Mouse (Mus musculus) gastrocnemius, postnatal 36 days (tissue): ENCODE results near the gene Bves. TPM values are rescaled to one million over a fixed set of nuclear protein-coding genes. Genes with fewer than 3 reads are reported as not detected.
"Not testable (repeated sequence)": the region's sequence is repeated elsewhere in the genome, so short reads cannot be mapped to it uniquely, and the experiment has no call there.

Experiments
- DNase-seq, 2 experiments: peaks; one replicate each; pipeline ENCODE4 v3.0.0; 2022
- intact Hi-C: fragments of 180-260 bp; cut with DNase I; formaldehyde crosslinking; loops from one replicate; pipeline ENCODE4 v1.15.1; 2025
- long read RNA-seq, 2 experiments: library from polyadenylated mRNA; stranded (forward); transcript quantifications; one replicate each; pipeline ENCODE4 v2.0.0; 2021
- total RNA-seq, 2 experiments: library from RNA; stranded (reverse); gene quantifications; 2 replicates each; pipeline ENCODE4 v1.2.3; 2021

Gene Bves
- 10 to 100 TPM; 36.2 to 37.9 TPM for total RNA-seq
- long read RNA-seq, experiment 1, full-length matches to known transcripts: 40 of 136 reads
- long read RNA-seq, experiment 1, partial matches to known transcripts: 75 of 136 reads
- long read RNA-seq, experiment 1, other reads (novel, unspliced or antisense): 21 of 136 reads
- long read RNA-seq, experiment 2, full-length matches to known transcripts: 39 of 144 reads
- long read RNA-seq, experiment 2, partial matches to known transcripts: 81 of 144 reads
- long read RNA-seq, experiment 2, other reads (novel, unspliced or antisense): 24 of 144 reads

DNA sequence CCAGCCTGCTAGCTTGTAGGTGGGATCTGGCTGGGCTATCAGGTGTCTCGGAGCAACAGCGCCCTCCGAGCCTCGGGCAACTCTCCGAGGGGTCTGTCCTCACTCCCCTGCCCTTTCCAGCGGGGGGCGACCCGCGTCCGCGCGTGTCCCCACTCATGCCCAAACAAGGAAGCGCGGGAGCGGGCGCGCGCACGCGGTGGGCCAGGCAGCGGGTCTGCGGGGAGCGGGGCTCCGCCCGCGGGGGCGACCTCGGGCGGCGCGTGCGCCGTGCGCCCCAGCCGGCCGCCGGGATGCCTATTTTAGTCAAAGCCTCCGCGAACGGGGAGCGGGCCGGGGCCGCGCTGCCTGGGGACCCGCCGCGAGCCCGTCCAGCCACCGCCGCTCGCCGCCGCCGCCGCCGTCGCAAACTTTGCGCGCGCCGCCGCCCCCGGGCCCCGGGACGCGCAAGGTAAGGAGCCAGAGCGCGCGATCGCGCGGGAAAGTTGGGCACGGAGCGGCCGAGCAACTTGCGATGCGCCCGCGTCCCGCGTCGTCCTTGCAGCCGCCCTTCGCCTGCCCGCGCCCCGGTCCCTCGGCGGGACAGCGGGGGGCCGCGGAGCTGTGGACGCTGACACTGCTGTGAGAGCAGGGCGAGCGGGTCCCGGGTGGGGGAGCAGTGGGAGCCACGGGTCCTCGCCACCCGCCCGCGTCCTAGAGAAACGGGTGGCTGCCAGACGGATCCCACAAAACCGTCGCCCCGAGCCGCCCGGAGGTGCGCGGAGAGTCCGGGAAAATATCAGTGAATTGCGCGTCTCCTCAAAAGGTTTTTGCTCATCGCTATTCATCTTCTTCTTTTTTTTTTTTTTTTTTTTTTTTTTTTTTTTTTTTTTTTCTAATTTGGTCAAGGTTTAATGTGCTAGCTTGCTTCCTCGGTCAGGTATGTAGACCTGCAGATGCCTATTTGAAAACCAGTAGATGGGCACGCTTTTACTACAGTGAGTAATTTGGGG is at the start of gene Bves:
Bves (plus strand) TSS at position 339 of the 989 bp plus-strand sequence.
- intact Hi-C loops: loop anchor here (5.0 to 10.0 kb wide), 2 partner anchors 48 to 111 kb away; no protein-coding TSS in a partner anchor
- peak; percentile 36 to 50 for DNase-seq

DNA sequence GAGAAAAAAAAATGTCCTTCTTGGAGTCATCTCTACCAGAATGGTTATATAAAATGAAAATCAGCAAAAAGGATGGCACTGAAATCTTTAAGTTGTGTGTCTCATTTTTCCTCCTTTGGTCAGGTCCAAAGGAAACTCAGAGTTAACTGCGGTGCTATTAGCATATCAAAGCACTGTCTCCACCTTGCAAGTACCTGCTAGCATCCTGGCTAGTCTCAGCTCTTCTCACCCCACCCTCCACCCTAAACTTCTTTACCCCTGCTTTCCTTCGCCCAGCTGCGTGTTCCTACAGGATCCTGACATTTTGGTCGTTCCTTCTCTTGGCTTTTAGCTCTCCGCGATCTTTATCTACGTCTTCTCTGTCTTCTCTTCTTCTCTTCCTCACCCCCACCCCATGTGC is 47.2 kb upstream of the Bves start:
- no peak for DNase-seq
- intact Hi-C loops: loop anchor here (5.0 kb wide), 1 partner anchor 49 kb away; the partner anchor contains the start of gene Bves

DNA sequence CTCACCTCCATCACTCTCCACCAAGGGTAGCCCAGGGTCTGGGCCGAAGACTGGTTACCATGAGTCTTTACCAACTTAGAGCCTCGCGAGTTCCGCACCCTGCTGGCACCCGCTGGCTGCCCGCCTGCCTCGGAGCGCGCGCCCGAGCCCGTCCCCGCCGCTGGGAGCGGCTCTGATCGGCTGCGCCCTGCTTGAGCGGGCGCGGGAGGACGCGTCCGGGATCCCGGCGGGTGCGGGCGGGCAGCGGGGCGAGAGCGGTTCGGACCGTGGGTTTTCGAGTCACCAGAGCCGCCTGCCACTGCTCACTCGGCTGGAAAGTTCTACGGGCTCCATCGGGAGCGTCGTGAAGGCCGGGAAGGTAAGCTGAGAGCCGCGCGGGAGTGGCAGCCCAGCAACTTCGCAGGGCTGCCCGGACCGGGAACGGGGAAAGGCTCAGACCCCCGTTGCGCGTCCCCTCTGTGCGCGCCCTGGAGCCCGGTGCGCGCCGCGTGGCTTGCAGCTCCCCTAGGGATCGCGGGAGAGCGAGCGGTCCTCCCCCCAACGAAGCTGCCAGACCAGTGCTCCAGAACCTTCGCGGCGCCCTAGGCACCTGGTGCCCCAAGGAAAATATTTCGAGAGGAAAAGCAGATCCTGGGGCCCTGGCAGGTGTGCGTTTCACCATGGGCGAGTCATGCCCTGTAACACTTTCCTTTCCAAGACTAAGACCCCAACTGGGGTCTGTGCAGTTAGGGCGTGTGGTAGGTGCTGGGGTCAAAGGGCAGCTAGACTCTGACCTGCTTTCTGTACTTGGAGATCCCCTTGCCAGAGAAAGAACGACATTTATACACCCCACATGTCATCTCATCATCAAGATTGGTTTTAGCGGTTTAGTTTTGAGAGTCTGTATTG is 46.1 kb upstream of the Bves start:
- intact Hi-C loops: loop anchor here (5.0 kb wide), 1 partner anchor 48 kb away; the partner anchor contains the start of gene Bves
- DNase-seq: peak; percentile 25 to 44

DNA sequence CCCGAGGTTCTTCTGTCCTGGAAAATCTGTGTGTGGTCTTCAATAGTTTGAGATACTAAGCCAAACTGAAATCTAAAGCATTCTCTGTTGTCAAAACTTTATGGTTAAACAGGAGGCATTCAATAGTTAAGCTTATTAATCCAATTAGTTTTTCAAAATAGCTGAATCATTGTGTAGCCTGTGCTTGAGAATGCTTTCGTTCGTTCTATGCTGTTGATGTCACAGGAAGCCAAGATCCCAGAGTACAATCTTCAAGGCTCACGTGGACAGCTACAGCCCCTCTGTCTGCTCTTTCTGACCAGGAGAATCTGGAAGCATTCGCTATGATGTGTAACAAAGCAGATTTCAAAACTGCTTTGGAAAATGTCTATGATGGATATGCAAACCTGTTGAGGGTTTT is 45.0 kb upstream of the Bves start:
- intact Hi-C loops: no loop called here
- DNase-seq: no peak

DNA sequence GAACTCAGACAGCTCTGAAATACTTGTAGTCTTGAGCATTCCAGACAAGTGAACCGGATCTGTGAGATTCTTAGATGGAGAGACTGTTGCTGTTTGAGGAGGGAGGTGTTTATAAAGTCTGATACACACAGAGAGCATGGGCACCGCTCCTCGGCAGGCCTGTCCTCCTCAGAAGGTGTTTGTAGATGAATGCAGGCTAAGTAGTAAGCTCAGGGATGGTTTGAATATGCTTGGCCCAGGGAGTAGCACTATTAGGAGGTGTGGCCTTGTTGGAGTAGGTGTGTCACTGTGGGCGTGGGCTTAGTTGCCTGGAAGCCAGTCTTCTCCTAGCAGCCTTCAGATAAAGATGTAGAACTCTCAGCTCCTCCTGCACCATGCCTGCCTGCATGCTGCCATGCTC is 43.4 kb upstream of the Bves start:
- DNase-seq, intact Hi-C loops: not testable (repeated sequence)

DNA sequence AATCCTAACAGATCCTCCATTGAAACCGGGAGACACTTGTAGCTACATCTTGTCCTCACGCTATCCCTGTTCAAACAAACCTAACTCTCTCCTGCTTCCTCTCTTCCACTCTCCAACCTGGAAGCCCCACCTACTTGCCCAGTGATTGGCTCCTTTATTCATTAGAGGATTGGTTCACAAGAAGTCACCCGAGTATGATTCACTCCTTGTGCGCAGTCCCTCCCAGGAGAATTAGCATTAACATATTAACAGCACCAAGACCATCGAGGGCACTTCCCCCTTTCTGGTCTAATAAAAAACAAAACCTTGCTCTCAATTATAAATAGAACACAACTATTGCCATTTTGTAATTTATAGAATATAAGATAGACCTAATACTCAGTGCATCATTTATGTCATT is 40.5 kb upstream of the Bves start:
- DNase-seq: no peak
- intact Hi-C loops: no loop called here

DNA sequence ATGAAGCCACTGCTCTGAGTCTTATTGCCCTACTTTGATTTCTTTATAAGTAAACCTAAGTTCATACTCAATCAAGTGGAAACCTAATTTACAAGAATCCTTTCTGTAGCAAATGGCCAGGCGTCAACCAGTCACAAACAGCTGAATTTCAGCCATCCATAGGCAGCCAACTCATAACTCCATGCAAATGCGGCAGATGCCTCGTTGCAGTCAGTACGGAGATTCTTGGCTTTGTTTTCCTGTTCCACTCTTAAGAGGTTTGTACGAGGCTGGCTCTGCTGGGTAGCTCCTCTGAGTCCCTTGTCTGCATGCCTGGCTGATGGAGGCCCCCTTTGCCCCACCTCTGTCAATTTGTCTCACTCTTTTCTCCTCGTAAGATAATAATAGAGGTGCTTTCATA is 37.1 kb upstream of the Bves start:
- DNase-seq: no peak
- intact Hi-C loops: no loop called here

DNA sequence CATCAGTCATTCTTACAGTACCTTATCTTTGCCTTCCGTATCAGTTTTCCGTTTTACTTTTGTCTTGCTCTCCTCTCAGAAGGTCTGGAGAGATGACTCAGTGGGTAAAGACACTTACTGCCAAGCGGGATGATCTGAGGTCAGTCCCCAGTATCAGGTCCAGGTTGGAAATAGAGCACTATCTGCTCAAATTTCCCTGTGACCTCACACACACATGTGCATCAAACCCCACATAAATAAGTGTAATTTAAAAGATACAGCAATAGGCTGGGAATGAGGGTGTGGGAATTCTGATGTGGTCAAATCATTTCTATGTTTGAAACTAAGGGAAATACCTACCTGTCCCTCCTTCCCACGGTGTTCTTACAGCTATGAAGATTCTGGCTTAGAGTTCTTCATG is 36.1 kb upstream of the Bves start:
- no peak for DNase-seq
- intact Hi-C loops: no loop called here

DNA sequence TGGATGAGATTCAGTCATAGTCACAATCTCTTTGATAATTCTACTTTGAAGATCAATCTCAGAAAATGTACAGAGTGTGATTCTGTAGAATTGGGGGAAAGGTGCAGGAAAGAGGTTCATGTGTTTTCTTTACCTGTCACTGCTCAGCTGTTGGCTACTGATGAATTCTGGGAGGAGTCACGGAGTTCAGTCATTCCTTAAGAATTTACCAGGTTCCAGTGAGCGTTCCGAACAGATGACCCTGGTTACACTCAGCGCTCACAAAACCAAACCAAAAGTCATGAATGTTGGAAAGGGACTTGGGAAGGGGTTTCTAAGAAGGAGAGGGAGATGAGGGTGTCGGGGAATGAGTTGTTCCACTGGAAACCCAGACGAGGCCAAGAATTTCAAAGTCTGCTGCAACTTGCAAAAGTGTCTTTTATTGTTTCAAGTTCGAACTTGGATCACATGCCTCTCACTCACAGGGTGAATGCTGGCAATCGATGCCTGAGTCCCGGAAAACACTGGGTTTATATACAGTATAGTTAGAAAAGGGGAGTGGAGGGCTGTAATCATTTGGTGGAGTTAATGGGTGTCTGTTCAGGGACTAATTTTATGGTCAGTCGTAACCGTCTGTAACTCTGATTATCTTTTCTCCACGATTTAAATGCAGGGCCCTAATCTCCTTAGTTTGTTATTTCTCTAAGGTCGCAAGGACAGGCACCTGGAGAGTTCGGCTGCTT is 32.1 kb upstream of the Bves start:
- intact Hi-C loops: no loop called here
- no peak for DNase-seq

DNA sequence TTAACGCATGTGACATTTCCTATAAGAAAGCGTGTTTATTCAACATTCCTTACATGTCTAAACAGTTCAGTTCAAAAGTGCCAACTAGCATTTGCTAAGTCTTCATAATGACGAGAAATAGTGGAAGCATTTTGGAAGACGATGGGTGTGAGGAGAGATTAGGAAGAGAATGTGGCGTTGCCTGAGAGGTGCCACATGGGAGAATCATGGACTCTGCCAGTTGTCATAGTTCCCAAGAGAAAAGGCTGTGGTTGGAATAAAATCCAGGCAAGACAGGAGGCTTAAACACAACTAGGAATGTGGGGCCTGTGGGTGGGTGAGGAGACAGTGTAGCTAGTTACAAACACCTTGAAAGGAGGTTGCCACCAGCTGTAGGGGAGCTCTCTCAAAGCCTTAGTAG is 30.4 kb upstream of the Bves start:
- intact Hi-C loops: no loop called here
- DNase-seq: no peak

DNA sequence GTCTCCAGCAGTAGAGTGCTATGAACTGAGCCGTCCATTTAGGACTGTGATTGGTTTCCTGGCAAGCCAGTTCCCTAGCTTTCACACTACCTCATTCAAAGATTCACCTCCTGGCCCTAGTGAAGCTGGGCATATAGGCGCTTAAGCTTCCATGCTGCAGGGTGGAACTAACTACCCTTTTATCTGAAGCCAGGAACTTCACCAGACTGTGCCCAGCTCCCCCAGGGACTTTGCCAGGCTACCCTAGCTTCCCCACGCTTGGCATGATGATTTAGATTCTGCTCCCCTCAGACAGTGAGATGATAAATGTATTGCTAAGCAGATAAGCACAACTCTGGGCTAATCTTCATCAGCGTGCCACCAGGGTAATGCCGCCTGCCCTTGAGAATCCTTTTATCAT is 24.4 kb upstream of the Bves start:
- DNase-seq: no peak

DNA sequence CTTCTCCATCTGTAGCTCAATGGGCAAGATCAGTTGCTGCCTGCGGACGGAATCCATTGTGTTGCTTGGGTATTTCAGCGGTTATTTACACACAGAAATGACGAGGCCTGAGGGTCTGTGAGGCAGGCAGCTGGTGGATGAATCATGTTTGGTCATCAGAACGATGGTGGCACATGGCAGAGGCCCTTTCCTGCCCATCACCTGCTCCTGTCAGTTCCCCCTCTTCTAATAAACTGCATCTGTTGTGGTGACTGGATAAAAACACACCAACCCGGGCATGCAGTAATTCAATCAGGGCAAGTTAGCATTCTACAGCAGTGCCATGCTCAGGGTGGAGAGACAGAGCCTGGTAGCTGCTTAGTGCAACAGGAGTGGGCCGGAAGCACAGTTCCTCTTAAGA is 23.9 kb upstream of the Bves start:
- intact Hi-C loops: no loop called here
- peak; percentile 31 to 38 for DNase-seq

More for the DNA sequence above, 24.4 kb upstream of the Bves start:
- intact Hi-C loops: no loop called here

DNA sequence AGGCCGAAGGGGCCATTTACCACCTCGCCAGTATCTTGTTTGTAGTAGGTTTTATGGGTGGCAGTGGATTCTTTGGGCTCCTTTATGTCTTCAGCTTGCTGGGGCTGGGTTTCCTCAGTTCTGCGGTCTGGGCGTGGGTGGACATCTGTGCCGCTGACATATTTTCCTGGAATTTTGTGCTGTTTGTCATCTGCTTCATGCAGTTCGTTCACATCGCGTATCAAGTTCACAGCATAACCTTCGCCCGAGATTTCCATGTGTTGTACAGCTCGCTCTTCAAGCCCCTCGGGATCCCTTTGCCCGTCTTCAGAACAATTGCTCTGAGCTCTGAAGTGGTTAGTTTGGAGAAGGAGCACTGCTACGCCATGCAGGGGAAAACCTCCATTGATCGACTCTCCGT is 20.7 kb upstream of the Bves start:
- intact Hi-C loops: no loop called here
- no peak for DNase-seq

DNA sequence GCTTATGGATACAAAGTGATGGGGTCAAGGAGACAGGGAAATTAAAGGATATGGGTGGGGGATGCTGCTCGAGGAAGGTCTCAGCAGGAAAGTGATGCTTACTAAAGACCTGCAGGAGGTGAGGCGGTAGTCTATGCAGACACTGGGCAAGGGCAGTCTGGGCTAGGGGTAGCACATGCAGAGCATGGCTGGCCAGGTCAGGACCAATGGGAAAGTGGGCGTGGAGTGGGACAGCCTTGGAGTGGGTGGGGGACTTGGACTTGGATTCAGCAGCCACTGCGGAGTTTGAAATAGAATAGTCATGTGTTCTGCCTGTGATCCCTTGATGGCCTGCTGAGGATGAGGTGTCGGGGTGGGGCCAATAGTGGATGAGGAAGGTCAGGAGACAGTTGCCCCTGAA is 16.6 kb upstream of the Bves start:
- DNase-seq: no peak
- intact Hi-C loops: no loop called here

DNA sequence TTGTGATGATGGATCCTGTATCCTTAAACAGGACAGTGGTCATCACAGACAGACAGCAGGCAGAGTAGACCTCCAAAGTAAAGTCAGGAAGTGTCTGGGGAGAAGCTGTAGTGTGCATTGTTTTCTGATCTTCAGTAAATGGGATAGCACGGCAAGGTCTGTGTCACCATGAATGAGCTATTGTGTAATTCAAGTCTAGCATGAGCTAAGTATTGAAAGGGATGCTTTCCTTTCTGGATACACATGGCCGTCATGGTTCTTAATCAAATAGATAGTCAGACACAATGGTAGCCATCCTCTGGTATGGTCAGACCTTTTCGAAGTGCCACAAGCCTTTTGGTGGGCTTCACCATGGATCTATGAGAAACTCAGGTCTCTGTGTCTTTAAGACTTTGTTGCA is 15.3 kb upstream of the Bves start:
- DNase-seq: no peak
- intact Hi-C loops: no loop called here

DNA sequence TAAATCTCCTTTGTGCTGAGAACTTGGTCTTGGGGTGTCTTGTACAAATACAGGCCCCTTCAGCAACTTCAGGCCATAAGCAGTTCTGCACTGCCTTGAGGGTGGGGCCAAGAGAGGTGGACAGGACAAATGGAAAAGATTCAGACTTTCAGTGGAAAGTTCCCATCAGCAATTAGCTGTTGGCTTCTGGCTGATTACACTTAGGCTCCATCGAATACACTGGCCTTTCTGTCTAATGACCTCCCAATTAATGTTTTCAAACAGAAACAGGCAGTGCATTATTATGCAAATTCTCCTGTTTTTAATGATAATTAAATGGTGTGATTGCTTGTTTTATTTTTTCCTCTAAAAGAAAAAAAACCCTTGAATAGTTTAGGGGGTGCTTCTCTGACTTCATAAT is 11.4 kb upstream of the Bves start:
- no peak for DNase-seq
- intact Hi-C loops: no loop called here

DNA sequence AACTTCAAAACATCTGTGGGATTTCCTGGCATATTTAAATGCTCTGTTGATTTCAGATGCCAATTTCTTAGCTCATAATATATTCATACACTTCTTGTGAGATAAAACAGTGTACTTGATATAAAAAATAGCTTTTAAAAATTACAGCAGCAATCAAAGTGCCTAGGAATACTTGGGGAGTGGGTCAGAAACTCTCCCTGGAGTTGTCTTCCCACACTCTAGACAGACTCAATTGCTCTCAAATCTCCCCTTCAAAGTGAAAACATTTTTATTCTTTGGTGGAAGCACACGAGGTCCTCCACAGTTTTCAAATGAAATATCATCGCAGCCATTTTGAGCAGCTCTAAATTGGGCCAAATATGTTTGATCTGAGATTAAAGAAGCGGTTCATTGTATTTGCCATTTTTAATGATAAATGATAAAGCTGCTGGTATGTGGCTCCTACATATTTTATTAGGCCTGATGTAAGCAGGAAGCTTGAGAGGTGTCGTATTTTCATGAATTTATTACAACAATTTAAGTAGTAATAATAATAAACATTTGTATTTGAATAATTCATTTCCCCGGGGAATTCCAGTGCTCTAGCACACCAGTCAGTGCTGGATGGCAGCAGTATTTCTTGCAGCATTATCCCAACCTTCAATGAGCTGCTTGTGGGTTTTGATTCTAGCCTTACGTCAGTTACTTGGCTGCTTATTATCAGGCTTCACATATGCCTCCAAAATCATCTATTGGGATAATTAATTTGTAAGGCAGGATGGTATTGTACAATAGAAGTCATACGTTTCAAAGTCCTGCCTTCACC is 7.2 kb upstream of the Bves start:
- intact Hi-C loops: no loop called here

DNA sequence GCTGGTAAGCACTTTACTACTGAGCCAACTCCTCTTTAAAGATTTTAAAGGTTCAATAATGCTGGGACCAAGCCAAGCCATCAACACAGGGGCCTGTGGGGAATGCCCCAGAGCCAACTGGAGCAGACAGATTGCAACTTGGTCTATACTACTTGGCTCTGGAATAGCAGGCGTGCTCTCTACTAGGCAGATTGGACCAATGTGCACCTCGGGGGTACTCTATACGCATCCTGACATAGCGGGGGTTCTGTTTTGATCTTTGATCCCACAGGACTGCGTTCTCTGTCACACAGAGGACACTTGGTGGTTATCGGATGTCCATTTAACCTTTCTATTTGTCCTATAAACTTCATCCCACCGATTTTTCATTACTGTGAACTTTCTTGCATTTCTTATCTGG is 647 bp upstream of the Bves start:
- DNase-seq: no peak
- intact Hi-C loops: loop anchor here (5.0 to 10.0 kb wide), 2 partner anchors 48 to 110 kb away; no protein-coding TSS in a partner anchor

More for the DNA sequence above, 7.2 kb upstream of the Bves start:
- DNase-seq: no peak

DNA sequence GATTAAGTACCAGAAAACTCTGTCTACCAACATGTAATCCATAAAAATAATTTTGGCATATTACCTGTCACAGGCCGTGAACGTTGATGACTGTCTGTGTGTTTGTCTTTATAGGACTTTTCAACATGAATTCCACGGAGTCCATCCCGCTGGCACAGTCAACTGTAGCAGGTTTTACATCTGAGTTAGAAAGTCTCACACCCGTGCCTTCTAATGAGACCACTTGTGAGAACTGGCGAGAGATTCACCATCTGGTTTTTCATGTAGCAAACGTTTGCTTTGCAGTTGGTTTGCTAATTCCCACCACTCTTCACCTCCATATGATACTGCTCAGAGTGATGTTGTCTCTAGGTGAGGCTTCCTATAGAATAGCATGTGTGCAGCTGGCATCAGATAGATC is 3.5 kb downstream of the Bves start:
- no peak for DNase-seq
- intact Hi-C loops: loop anchor here (5.0 to 10.0 kb wide), 2 partner anchors 52 to 114 kb away; no protein-coding TSS in a partner anchor
